Mouse (Mus musculus): ENCODE measurements at regions not wholly inside any gene's neighbourhood (a gene's known extent, or its start where the extent isn't known, plus 50 kb on each side); places are given as distances from the start of the nearest gene placed in this dataset.
A peak's percentile ranks its signal among the peaks of the same experiment; 100 is the strongest.

- intact Hi-C loops (cut with DNase I) = no loop called here
- no peak for DNase-seq (ENCODE audit: low spot score in 2 of 2)
Observed at GRCm38 (mm10) chr12:106183973-106184372, 173.9 kb downstream of the Vrk1 start.

GRCm38 (mm10) chr12:106185398-106186077, 175.5 kb downstream of the Vrk1 start:
- intact Hi-C loops (cut with DNase I) = no loop called here
- DNase-seq (ENCODE audit: low spot score in 2 of 2) = peak; percentile 52 to 62

- intact Hi-C loops (cut with DNase I) = no loop called here
- no peak for DNase-seq (ENCODE audit: low spot score in 2 of 2)
Observed at GRCm38 (mm10) chr12:106186501-106186900, 176.5 kb downstream of the Vrk1 start.

- no peak for DNase-seq (ENCODE audit: low spot score in 2 of 2)
- intact Hi-C loops (cut with DNase I) = no loop called here
Observed at GRCm38 (mm10) chr12:106191771-106192170, 181.7 kb downstream of the Vrk1 start.

- intact Hi-C loops (cut with DNase I) = no loop called here
- DNase-seq (ENCODE audit: low spot score in 2 of 2) = no peak
Observed at GRCm38 (mm10) chr12:106199302-106199701, 189.3 kb downstream of the Vrk1 start.

- intact Hi-C loops (cut with DNase I) = no loop called here
- DNase-seq (ENCODE audit: low spot score in 2 of 2) = peak in 1 of 2 experiments; percentile 52
Observed at GRCm38 (mm10) chr12:106203526-106203925, 193.5 kb downstream of the Vrk1 start.

- intact Hi-C loops (cut with DNase I) = no loop called here
- DNase-seq (ENCODE audit: low spot score in 2 of 2) = no peak
Observed at GRCm38 (mm10) chr12:106210959-106211358, 200.9 kb downstream of the Vrk1 start.

- DNase-seq (ENCODE audit: low spot score in 2 of 2) = no peak
- intact Hi-C loops (cut with DNase I) = no loop called here
Observed at GRCm38 (mm10) chr12:106211488-106211887, 201.5 kb downstream of the Vrk1 start.

- intact Hi-C loops (cut with DNase I) = no loop called here
- DNase-seq (ENCODE audit: low spot score in 2 of 2) = no peak
Observed at GRCm38 (mm10) chr12:106212397-106212796, 202.4 kb downstream of the Vrk1 start.

- intact Hi-C loops (cut with DNase I) = no loop called here
Observed at GRCm38 (mm10) chr12:106220071-106220470, 210.0 kb downstream of the Vrk1 start.

GRCm38 (mm10) chr12:106226276-106226675, 216.2 kb downstream of the Vrk1 start:
- intact Hi-C loops (cut with DNase I) = no loop called here
- DNase-seq (ENCODE audit: low spot score in 2 of 2) = no peak

More at GRCm38 (mm10) chr12:106220071-106220470, 210.0 kb downstream of the Vrk1 start:
- DNase-seq (ENCODE audit: low spot score in 2 of 2) = no peak

- intact Hi-C loops (cut with DNase I) = no loop called here
- DNase-seq (ENCODE audit: low spot score in 2 of 2) = no peak
Observed at GRCm38 (mm10) chr12:106226776-106227562, 216.9 kb downstream of the Vrk1 start.

GRCm38 (mm10) chr12:106227563-106227840, 217.5 kb downstream of the Vrk1 start:
- no peak for DNase-seq (ENCODE audit: low spot score in 2 of 2)
- intact Hi-C loops (cut with DNase I) = no loop called here

GRCm38 (mm10) chr12:106245178-106245840, 235.3 kb downstream of the Vrk1 start:
- DNase-seq (ENCODE audit: low spot score in 2 of 2) = no peak
- intact Hi-C loops (cut with DNase I) = no loop called here

- DNase-seq (ENCODE audit: low spot score in 2 of 2) = no peak
- intact Hi-C loops (cut with DNase I) = no loop called here
Observed at GRCm38 (mm10) chr12:106273591-106273990, 263.6 kb downstream of the Vrk1 start.

GRCm38 (mm10) chr12:106277886-106278285, 267.9 kb downstream of the Vrk1 start:
- intact Hi-C loops (cut with DNase I) = no loop called here
- peak; percentile 33 to 35 for DNase-seq (ENCODE audit: low spot score in 2 of 2)

- DNase-seq (ENCODE audit: low spot score in 2 of 2) = no peak
- intact Hi-C loops (cut with DNase I) = no loop called here
Observed at GRCm38 (mm10) chr12:106282491-106283106, 272.6 kb downstream of the Vrk1 start.

GRCm38 (mm10) chr12:106284814-106285213, 274.8 kb downstream of the Vrk1 start:
- intact Hi-C loops (cut with DNase I) = no loop called here
- DNase-seq (ENCODE audit: low spot score in 2 of 2) = no peak

GRCm38 (mm10) chr12:106288791-106289515, 278.9 kb downstream of the Vrk1 start:
- no peak for DNase-seq (ENCODE audit: low spot score in 2 of 2)
- intact Hi-C loops (cut with DNase I) = no loop called here

Data from left cerebral cortex, postnatal 14 days (tissue).